Mouse (Mus musculus): Measurements from ENCODE around the gene Cpox.

Gene Cpox
- long read RNA-seq, experiment 1, transcript Cpox-201 (7 exons, 3,097 nt), result major isoform, 30 of 31 reads
- long read RNA-seq, experiment 1, partial matches to known transcripts, result 0 of 31 reads
- long read RNA-seq, experiment 1, other reads (novel, unspliced or antisense), result 1 of 31 reads
- long read RNA-seq, experiment 2, transcript Cpox-201 (7 exons, 3,097 nt), result major isoform, 29 of 30 reads
- long read RNA-seq, experiment 2, partial matches to known transcripts, result 0 of 30 reads
- long read RNA-seq, experiment 2, other reads (novel, unspliced or antisense), result 1 of 30 reads

DNA sequence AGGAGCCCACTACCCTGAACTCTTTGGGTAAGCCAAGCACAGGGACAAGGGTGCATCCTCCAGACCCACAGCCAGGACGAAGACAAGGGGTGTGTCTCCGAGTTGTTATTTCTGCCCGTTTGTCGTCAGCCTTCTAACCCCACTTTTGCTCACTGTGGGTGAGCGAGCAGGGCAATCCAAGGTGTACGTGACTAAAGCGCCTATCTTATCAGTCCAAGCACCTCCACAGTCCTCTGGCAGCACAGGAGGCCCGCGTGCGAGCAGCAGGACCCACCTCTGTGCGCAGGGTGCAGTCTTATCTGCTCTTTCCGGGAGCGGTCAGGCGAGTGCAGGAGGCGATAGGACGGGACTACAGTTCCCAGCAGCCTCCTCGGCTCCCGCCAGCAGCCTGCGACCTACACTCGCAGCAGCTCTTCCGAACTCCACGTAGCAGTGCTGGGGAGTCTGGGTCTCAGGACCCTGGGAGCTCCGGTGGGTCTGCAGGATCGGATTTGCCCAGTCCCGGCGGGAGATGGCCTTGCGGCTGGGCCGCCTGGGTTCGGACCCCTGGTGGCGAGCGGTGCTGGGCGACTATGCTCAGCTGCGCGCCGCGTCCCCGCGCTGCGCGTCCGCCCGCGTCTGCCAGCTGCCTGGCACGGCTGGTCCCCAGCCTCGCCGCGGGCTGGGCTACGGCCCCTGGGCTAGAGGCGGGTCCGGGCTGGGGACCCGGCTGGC is at the start of gene Cpox:
TSS of gene Cpox (plus strand) at position 376 of the 714 bp plus-strand sequence.
- intact Hi-C loops (cut with DNase I), result loop anchor here (5.0 to 10.0 kb wide), 2 partner anchors 57 to 375 kb away; partner anchors contain the start of gene Cldnd1

DNA sequence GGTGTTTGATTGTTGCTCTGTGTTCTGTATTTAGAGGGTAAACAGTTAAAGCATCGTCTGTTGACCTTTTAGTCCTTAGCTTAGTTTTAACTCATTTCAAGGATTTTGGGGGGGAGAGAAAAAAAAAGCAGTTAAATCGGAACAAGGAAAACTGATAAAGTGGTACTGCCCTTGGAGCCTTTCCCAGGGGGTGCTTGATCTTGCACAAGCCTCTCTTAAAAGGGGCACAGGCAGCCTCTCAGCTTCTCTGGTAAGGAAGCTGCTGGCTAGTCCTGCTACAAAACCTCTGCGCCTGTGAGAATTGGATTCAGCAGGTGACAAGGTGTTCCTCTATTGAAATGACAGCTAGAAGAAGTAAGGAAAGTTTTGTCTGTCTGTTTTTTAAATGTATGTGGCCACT is 47.7 kb upstream of the Cpox start:
- intact Hi-C loops (cut with DNase I), result loop anchor here (2.0 kb wide), 1 partner anchor 160 kb away; no protein-coding TSS in a partner anchor

DNA sequence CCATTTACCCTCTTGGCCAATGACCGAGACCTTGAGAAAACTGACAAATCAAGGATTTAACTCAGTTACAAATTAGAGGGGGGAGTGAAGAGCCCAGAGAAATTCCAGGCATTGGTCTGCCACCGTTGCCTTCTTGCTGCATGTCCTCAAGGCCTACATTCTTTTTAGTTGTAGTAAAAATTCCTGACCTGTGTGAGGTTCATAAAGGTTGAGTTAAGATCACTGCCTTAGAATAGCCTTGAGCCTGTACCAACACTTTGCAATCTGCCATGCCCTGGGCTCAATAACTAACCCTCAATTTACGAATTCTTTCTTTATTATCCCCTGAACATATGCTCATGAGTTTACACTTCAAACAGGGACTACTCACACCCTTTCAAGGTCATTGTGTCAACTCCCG is 47.0 kb upstream of the Cpox start:
- intact Hi-C loops (cut with DNase I), result loop anchor here (2.0 kb wide), 1 partner anchor 160 kb away; no protein-coding TSS in a partner anchor

DNA sequence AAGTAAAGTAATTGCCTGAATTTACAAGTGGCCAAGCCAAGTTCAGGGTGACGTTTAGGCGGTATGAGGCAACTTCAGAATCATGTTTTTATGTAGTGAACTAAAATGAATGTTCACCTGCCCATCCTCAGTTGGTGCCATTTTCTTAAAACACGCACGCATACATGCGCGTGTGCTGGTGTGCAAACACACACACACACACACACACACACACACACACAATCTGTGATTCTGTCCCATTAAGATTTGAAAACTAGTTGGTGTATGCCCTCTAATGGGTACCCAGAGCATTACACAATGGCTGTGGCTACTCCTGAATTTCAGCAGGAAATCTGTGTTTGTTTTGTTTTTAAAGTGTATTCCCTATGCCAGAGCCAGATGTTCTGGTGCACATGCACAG is 46.1 kb upstream of the Cpox start:
- intact Hi-C loops (cut with DNase I), result loop anchor here (1.0 to 2.0 kb wide), 4 partner anchors 57 to 325 kb away; no protein-coding TSS in a partner anchor

DNA sequence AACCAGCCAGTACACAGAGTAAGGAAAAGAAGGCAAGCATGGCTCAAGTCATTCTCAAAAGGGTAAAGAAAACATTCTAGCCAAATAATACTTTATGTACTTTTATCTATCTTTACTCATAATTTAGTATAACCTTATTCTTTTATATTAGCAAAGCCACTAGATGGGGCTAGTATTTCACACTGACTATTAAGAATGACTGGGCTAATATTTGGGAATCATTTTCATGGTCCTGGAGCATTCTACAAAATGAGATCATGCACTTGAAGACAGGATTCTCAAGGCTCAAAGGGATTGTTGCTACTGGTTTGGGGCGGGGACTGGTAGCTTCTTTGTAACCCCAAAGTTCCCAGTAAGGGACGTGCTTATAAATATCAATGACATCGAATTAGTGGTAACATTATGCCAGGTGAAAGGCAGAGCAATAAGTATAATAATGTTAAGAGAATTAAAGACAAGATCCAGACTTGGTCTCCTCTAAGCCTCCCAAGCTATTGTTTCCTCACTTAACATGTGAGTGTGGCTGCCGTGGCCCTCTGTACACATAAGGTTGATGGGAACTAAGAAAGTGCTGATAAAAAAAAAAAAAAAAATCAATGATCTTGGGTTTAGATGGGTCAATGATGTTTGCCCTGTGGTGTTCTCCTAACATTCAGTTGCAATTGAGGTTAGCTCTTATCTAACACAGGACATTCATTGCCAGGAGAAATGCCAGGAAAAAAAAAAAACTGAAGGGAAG is 42.3 kb upstream of the Cpox start:
- intact Hi-C loops (cut with DNase I), result loop anchor here (5.0 kb wide), 1 partner anchor 775 kb away; no protein-coding TSS in a partner anchor

DNA sequence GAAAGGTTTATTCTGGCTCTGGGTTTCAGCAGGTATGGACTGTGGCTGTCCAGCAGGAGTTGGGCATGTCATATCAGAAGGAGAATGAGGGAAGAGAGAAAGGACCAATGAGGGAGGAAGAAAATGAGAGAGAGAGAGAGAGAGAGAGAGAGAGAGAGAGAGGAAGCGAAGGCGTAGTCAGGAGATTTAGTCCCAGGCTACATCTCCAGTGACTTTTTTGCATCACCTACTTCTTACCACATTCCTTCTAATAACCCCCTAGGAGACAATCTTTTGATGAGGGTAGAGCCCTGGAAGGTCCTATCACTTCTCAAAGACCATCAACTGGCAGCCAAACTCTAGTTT is 41.8 kb upstream of the Cpox start:
- intact Hi-C loops (cut with DNase I), result loop anchor here (5.0 kb wide), 1 partner anchor 774 kb away; no protein-coding TSS in a partner anchor

DNA sequence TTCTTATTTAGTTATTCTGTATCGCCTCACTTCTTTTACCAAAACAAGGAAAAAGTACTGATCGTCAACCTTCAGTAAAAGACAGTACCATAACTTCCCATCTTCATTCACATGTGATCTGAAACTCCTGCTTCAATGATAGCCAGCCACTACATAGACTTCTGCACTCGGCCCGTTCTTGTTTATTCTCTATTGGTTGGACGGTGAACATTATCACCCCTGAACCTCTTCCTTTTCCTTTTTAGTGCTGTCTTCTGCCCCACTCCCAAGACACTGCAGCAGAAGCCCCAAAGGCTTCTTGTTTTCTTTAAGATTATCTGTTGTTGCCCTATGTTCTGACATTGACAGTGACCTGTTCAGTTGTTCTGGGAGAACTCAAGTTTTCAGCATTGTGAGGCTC is 41.1 kb upstream of the Cpox start:
- intact Hi-C loops (cut with DNase I), result loop anchor here (5.0 kb wide), 1 partner anchor 773 kb away; no protein-coding TSS in a partner anchor

DNA sequence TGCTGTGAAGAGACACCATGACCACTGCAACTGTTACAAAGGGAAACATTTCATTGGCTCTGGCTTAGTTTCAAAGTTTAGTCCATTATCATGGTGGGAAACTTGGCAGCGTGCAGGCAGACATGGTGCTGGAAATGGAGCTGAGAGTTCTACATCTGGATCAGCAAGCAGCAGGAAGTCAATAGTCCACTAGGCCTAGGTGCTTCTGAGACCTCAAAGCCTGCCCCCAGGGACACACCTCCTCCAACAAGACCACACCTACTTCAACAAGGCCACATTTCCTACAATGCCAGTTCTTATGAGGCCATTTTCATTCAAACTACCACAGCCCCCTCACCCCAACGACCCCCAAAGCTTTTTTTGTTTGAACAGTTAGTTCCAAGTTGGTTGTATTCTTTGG is 40.4 kb upstream of the Cpox start:
- intact Hi-C loops (cut with DNase I), result loop anchor here (5.0 kb wide), 1 partner anchor 773 kb away; no protein-coding TSS in a partner anchor

DNA sequence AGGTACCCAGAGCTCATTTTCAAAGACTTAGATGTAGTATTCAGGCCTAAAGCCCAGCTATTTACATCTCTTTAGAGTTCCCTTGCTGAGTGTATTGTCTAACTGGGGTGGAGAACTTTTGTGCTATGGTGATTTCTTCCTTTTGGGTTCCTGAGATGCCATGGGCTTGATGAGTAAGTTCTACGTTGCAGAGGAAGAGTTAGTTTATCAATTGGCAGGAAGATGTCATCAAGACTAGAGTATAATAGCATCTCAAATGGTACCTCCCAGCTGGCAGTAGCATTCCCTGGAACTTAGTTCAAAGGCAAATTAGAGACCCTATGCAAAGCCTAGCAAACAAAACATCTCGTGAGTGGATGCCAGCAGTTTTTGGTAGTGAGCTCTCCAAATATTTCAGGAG is 34.2 kb upstream of the Cpox start:
- intact Hi-C loops (cut with DNase I), result no loop called here

DNA sequence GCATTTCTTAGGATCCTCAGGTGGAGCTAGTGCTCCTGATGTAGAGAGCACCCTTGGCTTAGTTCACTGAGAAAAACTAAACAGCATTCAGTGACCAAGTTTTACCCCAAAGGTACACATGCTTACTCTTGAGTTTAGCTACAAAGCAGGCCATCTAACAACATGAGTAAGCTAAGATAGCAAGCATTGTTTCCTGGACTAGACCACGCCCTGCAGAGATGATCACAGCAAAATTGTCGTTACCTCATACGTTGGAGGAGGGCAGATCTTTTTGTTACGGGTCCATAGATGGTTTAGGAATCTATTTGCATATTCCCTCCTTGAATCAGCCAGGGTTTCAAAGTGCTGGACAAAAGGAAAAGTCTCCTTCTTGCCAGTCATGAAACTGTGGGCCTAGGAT is 32.6 kb upstream of the Cpox start:
- intact Hi-C loops (cut with DNase I), result no loop called here

DNA sequence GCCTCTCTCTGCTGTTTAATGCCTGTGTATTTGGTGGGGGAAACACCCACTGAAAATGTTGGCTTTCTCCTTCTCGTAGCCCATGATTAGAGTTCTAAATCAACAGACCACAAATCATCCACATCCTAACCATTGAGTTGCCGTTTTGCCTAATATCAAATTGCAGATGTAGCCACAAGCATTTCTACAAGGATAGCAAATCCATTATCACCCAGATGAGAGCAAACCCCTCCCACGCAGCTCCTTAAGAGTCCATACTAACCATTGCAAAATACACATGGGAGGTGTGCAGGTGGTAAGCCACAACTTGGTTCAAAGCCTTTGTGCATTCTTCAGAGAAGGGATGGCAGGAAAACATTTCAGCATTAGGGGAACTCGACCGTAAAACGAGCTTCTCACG is 32.1 kb upstream of the Cpox start:
- intact Hi-C loops (cut with DNase I), result no loop called here

DNA sequence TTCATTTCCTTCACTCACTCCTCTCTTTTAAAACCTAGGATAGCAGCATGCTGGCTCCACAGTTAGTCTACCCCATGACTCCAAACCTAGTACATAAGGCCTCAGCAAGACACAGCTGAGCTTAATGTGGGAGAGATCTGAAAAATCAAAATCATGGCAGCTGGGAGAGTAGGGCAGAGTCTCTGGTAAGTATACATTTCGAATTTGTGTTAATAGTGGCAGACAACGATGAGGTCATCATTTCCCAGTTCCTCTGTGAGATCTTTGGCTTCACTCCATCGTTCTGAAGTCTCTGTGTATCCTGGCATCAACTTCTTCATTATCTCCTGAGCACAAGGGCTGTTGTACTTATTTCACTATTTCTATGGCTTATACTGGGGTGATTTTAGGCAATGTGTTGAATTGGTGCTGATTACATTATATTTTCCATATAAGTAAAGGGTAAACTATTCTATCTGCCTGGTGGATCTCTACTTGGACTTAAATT is 31.4 kb upstream of the Cpox start, which contains the start of gene E330017A01Rik:
TSS of gene E330017A01Rik (minus strand) at position 51 of the 487 bp plus-strand sequence.
- intact Hi-C loops (cut with DNase I), result no loop called here

DNA sequence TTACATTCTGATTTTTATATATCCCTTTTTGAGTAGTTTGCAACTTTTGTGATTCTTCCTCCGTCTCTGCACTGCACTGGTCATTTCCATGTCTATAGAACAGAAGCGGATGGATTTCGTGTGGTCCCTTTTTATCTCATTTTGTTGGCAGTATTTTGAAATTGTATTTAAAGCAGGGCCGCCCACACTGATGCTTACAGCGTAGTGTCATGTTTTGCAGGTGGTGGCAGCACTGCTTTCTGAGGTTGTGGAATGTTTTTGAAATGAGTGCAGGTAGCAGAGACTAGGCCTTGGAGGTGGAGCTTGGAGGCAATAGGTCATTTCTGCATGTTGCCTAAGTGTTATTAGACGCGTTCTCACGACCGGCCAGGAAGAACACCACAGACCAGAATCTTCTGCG is 20.1 kb upstream of the Cpox start:
- intact Hi-C loops (cut with DNase I), result no loop called here

DNA sequence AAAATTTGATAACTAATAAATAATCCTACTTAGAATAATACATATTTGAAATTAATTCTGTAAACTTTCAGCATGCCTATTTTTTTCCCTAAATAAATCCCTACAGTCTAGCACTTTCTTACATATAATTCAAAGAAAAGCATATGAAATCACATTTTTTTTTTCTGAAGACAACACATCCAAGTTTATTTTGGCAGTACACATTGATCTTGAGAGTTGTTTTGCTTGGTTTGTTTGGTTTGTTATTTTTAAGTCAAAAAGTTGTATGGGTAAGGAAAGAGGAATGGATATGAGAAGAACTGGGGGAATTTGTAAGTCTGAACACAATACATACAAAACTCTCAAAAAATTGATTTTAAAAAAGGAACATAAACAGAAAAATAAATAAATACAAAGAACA is 14.3 kb upstream of the Cpox start:
- intact Hi-C loops (cut with DNase I), result no loop called here

DNA sequence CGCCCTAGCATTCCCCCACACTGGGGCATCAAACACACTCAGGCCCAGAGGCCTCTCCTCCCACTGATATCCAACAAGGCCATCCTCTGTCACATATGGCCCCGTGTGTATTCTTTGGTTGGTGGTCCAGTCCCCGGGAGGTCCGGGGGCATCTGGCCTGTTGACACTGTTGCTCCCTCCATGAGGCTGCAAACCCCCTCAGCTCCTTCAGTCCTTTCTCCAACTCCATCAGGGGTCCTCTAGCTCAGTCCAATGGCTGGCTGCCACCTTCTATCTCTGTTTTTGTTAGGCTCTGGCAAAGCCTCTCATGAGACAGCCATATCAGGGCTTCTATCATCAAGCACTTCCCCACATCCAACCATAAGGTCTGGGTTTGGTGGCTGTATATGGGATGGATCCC is 13.6 kb upstream of the Cpox start:
- intact Hi-C loops (cut with DNase I), result no loop called here

DNA sequence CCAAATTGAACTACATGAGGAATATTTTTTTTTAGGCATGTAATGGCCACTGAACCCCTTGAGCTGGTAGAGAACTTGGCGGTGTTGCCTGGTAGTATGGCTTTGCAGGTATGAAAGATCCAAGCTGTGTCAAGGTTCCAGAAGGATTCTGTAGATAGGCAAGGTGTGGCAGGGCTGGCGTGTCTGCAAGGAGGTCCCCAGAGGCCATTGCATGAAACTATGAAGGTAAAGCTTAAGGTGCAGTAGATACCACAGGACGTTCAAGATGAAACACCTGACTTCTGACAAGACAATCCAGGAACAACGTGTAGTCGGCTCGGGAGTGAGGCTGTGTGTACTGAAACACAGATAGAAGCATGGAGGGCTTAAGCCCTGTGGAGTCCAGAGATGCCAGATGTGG is 11.4 kb upstream of the Cpox start:
- intact Hi-C loops (cut with DNase I), result no loop called here

DNA sequence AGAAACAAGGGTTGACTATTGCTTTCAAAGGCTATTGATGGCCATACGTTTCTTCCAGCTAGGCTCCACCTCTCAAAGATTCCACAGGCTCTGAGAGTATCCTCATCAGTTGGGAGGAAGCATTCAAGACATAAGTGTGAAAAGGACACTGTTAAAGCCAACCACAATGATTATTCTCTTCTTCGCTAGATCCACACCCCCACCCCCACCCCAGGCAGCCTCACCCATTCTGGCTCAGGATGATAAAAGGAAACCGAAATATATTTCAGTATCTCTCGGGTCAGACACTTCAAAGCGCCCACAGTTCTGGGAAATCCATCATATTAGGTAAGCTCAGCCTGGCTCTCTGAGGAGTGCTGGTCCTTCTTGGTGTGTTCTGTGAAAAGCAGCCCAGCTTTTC is 8.3 kb upstream of the Cpox start:
- intact Hi-C loops (cut with DNase I), result loop anchor here (10.0 kb wide), 1 partner anchor 367 kb away; no protein-coding TSS in a partner anchor

DNA sequence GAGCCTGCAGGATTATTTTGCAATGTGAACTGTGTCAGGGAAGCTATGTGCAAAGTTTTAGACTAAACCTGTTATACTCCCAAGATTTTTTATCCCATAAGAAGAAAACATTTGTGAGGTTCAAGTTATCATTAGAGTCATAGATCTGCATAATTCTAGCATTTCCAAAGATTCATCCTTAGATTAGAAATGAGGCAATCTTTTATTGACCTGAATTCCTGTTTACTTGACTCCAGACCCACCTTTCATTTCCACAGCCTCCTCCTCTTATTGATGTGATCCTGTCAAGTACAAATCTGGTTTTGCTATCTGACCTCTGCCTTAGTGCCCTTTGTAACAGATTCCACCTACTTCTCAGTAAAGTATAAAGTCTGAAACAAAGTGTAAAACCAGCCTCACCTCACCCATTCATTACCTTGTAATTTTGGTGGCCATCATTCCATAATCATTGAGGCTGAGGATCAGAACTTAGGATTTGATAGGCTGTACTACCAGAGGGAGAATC is 7.8 kb upstream of the Cpox start:
- intact Hi-C loops (cut with DNase I), result loop anchor here (10.0 kb wide), 1 partner anchor 368 kb away; no protein-coding TSS in a partner anchor

DNA sequence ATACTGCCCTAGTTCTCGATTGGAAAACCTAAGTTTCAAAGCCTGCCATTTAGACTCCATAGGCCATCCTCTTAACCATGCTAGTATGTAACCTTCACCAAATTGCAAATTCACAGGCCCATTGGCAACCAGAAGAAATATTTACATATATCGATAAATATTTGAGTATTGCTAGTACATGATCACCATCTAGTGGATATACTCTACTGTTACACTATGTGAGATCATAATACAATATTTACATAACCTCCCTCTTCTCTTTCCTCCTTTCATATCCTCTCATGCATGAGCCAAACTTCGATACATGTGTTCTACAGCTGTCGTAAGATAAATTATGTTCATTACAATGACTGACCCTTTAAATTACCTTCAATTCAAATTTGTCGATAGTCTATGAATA is 7.1 kb upstream of the Cpox start:
- intact Hi-C loops (cut with DNase I), result loop anchor here (10.0 kb wide), 1 partner anchor 368 kb away; no protein-coding TSS in a partner anchor

DNA sequence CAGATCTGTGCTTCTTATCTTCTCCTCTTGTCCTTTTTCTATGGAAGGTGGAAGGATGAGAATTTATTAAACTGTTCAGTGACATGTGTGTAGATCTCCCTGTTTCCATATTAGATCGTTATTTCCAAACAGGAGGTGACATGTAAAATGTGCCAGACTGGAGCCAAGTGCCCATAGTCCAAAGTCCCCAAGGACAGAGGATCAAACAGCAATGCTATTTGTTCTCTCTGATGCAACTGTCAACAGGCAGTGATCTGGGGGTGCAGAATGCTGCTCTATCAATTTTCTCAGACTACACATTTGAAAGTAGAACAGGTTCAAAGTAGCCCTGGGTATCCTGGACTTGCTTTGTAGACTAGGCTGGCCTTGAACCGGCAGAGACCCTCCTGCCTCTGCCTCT is 6.3 kb upstream of the Cpox start:
- intact Hi-C loops (cut with DNase I), result loop anchor here (10.0 kb wide), 1 partner anchor 369 kb away; no protein-coding TSS in a partner anchor

DNA sequence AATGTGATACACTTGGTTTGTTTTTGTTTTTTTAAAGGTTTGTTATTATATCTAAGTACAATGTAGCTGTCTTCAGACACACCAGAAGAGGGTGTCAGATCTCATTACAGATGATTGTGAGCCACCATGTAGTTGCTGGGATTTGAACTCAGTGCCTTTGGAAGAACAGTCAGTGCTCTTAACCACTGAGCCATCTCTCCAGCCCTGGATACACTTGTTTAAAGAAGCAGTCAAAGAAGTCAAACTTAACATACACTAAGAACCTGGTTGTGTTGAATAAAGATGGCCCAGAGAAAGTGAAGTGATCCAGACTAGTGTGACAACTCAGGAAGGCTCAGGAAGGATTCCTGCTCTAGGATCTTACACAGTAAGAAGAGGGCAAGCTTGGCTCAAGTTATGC is 5.0 kb upstream of the Cpox start:
- intact Hi-C loops (cut with DNase I), result loop anchor here (10.0 kb wide), 1 partner anchor 370 kb away; no protein-coding TSS in a partner anchor
